Mouse (Mus musculus): Measurements from ENCODE around the gene Rnf32. TPM values are rescaled to one million over a fixed set of nuclear protein-coding genes. Genes with fewer than 3 reads are reported as not detected.

Gene Rnf32
- polyA plus RNA-seq, 1 experiment from 2014 or later, result 0.46 TPM

Other genes starting within 250 kb of the Rnf32 start
- gene Lmbr1, start 182.4 kb downstream of the Rnf32 start, polyA plus RNA-seq (2016; fragmentation: Nextera tagmentation; extraction: Ambion mirVana), result 3.9 and 4.8 TPM in 2 replicates
- 29.9 and 30.0 TPM in 2 replicates for gene Nom1, start 238.7 kb downstream of the Rnf32 start, polyA plus RNA-seq (2016; fragmentation: Nextera tagmentation; extraction: Ambion mirVana)